Mouse (Mus musculus): ENCODE data around the gene Plxnb2. TPM values are rescaled to one million over a fixed set of nuclear protein-coding genes. Genes with fewer than 3 reads are reported as not detected.

Plxnb2 gene
- 20.2 and 21.2 TPM in 2 replicates for polyA plus RNA-seq (2015; fragmentation: Nextera tagmentation; extraction: Ambion mirVana)

DNA sequence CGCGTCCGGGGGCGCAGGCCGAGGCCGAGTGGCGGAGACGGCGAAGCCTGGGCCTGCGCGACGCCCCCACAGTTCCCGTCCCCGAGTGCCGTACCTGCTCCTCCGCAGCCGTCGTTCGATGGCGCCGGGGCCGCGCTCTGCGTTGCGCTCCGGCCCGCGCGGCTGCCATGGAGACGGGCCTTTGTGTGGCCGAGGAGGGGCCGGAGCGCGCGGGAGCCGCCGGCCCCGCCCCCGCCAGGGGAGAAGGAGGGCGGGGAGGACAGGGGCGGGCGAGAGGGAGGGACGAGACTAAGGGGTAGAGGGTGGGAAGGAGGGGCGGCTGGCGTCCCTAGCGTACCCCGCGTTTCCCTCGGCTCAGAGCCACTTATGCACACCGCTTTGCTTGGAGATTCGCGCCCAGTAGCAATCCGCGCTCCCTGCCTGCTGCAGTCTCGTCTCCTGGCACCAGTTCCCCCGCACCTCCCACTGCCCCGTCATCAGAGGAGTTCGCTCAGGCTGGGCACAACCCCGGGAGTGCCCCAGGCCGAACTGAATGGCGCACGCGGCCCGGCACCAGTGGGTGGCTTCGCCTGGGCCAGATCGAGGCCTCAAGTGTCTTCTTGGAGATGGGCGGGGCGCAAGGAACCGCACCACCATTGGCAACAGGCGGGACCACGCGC is at the start of gene Plxnb2:
Gene Plxnb2 (minus strand): TSS at position 218 of the 659 bp plus-strand sequence.
- peak within 1 kb of the TSS; percentile 69 for H3K4me2 ChIP-seq
- peak within 1 kb of the TSS; percentile 85 for H3K27ac ChIP-seq
- peak within 1 kb of the TSS; percentile 65 for H3K9ac ChIP-seq
- peak; percentile 60 for ATAC-seq (ENCODE audit: low read depth)
- no peak for DNase-seq
- H3K9me3 ChIP-seq (replicated peaks), result no peaks in the 10 kb centered on the region
- H3K36me3 ChIP-seq, result no peaks in the 10 kb centered on the region
- H3K4me1 ChIP-seq (replicated peaks), result peaks cover 61% of the 10 kb centered on the region
- peak within 1 kb of the TSS; percentile 63 for H3K4me3 ChIP-seq (replicated peaks)
- WGBS (ENCODE audit: insufficient replicate concordance), result 1% methylated on average over 71 of the region's 72 CpGs
- H3K27me3 ChIP-seq, result peaks cover 63% of the 10 kb centered on the region

DNA sequence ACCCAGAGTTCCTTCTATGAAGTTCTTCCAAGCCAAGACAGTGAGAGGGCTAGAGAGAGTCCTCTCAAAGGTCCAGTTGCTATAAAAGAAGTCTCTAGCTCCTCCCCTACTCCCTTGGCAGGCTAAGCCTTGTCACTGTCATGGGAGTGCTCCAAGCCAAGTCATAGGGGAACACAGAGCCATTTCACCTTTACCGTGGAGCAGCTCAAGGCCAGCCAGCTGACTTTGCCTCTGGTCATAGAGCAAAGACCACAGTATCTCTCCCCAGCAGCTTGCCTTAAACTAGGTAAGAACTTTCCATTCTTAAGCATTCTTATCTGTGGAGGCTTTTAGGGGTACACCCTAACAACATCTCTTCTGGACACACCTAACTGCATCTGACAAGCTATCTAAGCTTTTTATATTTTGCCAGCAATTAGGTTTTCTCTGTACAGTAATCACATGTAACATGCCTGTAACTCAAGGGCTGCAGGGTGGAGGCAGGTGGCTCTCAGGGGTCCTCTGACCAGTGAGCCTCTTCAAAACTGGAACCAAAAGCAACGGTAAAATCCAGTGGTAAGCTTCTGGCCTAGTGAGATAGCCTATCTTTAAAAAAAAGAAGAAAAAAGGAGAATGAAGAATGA is 35.1 kb upstream of the Plxnb2 start:
- Histone ChIP-seq H3K27me3 (no peaks in the 10 kb centered on the region), H3K27ac (peak overlapping the region; percentile 98), H3K9ac (peak overlapping the region; percentile 61), H3K4me1 (replicated peaks) (peaks cover 56% of the 10 kb centered on the region), H3K4me2 (peak overlapping the region; percentile 76), H3K36me3 (peaks cover 14% of the 10 kb centered on the region), H3K4me3 (replicated peaks) (peak overlapping the region; percentile 8), H3K9me3 (replicated peaks) (no peaks in the 10 kb centered on the region)
- WGBS (ENCODE audit: insufficient replicate concordance), result 16% methylated on average over 2 of the region's 2 CpGs
- DNase-seq (peak; percentile 64), ATAC-seq (ENCODE audit: low read depth) (peak; percentile 81)

DNA sequence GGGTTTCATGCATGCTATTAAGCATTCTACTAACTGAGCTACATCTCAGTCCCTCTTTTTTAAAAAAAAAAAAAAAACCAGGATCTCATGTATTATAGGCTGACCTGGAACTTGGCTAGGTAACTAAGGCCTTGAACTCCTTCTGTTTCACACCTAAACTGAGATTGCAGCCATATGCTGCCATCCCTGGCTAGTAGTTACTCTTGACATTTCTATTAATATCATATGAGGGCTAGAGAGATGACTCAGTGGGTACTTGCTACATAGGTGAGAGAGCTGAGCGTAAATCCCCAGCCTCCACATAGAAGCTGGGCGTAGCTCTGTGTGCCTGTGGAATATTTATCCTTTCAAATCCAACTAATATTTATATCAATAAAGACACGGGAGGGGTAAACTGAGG is 34.4 kb upstream of the Plxnb2 start:
- DNase-seq, result no peak
- peak overlapping the region; percentile 8; the same call in 1 of the 2 replicates for H3K4me3 ChIP-seq (replicated peaks)
- no peak for ATAC-seq (ENCODE audit: low read depth)
- WGBS (ENCODE audit: insufficient replicate concordance), result 75% methylated on average over 3 of the region's 3 CpGs
- peaks cover 14% of the 10 kb centered on the region for H3K36me3 ChIP-seq
- peak overlapping the region; percentile 100 for H3K9ac ChIP-seq
- H3K27me3 ChIP-seq, result no peaks in the 10 kb centered on the region
- no peaks in the 10 kb centered on the region for H3K9me3 ChIP-seq (replicated peaks)
- H3K4me2 ChIP-seq, result peak overlapping the region; percentile 76
- peak overlapping the region; percentile 98 for H3K27ac ChIP-seq
- peaks cover 59% of the 10 kb centered on the region for H3K4me1 ChIP-seq (replicated peaks)

DNA sequence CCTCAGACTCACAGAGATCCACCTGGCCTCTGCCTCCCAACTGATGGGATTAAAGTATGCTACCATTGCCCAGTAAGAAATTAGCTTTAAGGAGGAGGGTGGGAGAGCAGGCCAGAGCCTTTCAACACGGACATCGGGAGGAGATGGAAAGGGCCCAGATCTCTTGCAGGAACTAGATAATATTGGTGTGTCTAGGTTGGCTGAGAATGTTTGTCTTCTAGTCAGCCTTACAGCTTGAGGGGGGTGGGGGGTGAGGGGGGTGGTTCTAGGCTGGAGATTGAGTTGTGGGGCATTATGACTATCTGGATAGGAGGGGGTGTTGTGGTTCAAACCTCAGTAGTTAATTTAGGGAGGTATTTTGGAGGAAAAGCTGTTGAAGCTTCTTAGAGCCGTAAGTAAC is 32.9 kb upstream of the Plxnb2 start:
- Histone ChIP-seq H3K36me3 (peaks cover 14% of the 10 kb centered on the region), H3K4me2 (peak overlapping the region; percentile 76), H3K4me3 (replicated peaks) (peak overlapping the region; percentile 99), H3K9me3 (replicated peaks) (no peaks in the 10 kb centered on the region), H3K27me3 (no peaks in the 10 kb centered on the region), H3K4me1 (replicated peaks) (peaks cover 66% of the 10 kb centered on the region), H3K27ac (peak overlapping the region; percentile 98), H3K9ac (peak overlapping the region; percentile 100)
- ATAC-seq (ENCODE audit: low read depth) (no peak), DNase-seq (no peak)
- 40% methylated on average over 3 of the region's 3 CpGs for WGBS (ENCODE audit: insufficient replicate concordance)

DNA sequence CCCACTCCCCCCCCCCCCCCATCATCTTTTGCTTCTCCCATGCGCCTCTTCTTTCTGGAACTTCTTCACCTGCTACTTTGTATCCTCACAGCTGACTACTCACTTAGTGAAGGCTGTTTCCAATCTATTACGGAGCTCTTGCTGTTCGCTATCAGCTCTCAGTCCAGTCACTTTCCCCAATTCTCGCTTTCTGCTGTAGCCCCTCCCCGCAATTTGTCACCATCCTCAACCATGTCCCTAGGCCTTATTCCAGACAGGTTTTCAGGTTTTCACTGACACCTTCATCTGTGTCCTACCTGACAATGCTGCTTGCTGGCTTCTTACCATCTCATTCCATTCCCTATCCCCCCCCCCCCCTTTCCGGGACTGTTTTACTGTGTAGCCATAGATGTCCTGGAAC is 31.9 kb upstream of the Plxnb2 start:
- H3K4me1 ChIP-seq (replicated peaks), result peaks cover 66% of the 10 kb centered on the region
- ATAC-seq (ENCODE audit: low read depth) (no peak), DNase-seq (no peak)
- peak overlapping the region; percentile 99 for H3K4me3 ChIP-seq (replicated peaks)
- H3K4me2 ChIP-seq, result peak overlapping the region; percentile 76
- peaks cover 14% of the 10 kb centered on the region for H3K36me3 ChIP-seq
- H3K9me3 ChIP-seq (replicated peaks), result no peaks in the 10 kb centered on the region
- peak overlapping the region; percentile 100 for H3K9ac ChIP-seq
- 59% methylated on average over 6 of the region's 6 CpGs for WGBS (ENCODE audit: insufficient replicate concordance)
- H3K27me3 ChIP-seq, result no peaks in the 10 kb centered on the region
- H3K27ac ChIP-seq, result peak overlapping the region; percentile 98

DNA sequence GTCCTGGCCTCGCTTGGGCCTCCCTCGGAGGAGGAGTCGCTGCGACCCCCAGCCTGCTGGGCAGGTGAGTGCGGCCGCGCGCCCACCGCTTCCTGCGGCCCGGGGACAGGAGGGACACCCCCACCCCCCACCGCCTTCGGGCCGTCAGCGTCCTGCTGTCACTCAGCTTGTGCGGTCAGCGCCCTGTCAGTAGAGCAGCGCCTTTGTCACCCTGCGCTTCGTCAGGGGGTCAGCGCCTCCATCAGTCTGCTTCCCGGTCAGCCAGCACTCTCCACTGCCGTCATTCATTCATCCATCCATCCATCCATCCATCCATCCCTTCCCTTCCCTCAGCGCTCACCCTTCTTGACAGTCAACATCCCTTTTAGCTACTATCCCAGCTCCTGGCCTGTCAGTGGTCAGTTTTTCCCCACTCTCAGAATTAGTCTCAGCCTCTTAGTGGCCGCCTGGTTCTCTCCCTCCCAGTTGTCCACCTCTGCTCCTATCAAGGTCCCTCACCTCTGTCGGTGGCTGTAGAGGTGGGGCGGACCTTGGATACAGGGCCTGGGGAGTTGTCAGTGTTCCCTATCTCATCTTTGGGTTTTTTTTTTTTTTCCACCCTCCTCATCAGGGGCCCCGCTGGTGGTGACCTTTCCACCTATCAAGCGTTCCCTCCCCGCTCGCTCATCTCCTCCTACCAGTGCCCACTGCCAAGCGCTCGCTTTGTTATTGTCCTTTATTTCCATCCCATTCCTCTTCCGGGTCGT is 31.3 kb upstream of the Plxnb2 start:
- under 1% methylated on average over 35 of the region's 35 CpGs for WGBS (ENCODE audit: insufficient replicate concordance)
- Histone ChIP-seq H3K27me3 (no peaks in the 10 kb centered on the region), H3K27ac (peak overlapping the region; percentile 98), H3K9me3 (replicated peaks) (no peaks in the 10 kb centered on the region), H3K9ac (peak overlapping the region; percentile 100), H3K4me1 (replicated peaks) (peaks cover 65% of the 10 kb centered on the region), H3K4me2 (peak overlapping the region; percentile 76), H3K36me3 (peaks cover 12% of the 10 kb centered on the region), H3K4me3 (replicated peaks) (peak overlapping the region; percentile 99)
- peak; percentile 66 for DNase-seq
- peak; percentile 65 for ATAC-seq (ENCODE audit: low read depth)

DNA sequence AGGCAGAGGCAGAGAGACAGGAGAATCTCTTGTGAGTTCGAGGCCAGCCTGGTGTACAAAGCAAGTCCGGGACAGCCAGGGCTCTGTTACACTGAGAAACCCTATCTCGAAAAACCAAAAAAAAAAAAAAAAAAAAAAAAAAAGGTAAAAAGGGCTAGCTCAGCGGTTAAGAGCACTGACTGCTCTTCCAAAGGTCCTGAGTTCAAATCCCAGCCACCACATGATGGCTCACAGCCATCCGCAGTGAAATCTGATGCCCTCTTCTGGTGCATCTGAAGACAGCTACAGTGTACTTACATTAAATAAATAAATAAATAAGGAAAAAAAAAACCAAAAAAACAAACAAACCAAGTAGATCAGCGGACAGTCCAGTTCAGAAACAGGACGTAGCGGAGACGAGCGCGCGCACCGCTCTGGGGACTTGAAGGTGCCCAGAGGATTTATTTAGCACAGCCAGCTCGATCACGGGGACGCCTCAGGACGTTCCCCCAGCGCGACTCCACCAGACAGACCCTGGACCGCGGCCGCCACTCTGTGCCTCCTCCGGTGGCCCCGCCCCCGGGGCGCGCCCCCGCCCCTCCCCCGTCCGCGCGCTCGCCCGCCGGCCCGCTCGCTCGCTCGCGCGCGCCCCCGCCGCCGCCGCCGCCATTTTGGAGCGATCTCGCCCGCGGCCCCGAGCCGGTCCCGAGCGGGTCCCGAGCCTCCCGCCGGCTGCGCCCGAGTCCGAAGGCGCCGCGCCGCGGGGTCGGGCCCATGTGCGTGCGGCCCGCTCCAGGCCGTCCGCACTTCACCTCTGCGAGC is 30.5 kb upstream of the Plxnb2 start, which contains the start of gene Ppp6r2:
Gene Ppp6r2 (plus strand): TSS at position 639 of the 801 bp plus-strand sequence.
- Histone ChIP-seq H3K9ac (peak within 1 kb of the TSS; percentile 100), H3K27me3 (no peaks in the 10 kb centered on the region), H3K36me3 (peaks cover 5% of the 10 kb centered on the region), H3K27ac (peak within 1 kb of the TSS; percentile 98), H3K4me3 (replicated peaks) (peak within 1 kb of the TSS; percentile 99), H3K4me1 (replicated peaks) (peaks cover 57% of the 10 kb centered on the region), H3K9me3 (replicated peaks) (no peaks in the 10 kb centered on the region), H3K4me2 (peak within 1 kb of the TSS; percentile 76)
- WGBS (ENCODE audit: insufficient replicate concordance), result 2% methylated on average over 70 of the region's 73 CpGs
- DNase-seq (peak; percentile 68), ATAC-seq (ENCODE audit: low read depth) (peak; percentile 63)

DNA sequence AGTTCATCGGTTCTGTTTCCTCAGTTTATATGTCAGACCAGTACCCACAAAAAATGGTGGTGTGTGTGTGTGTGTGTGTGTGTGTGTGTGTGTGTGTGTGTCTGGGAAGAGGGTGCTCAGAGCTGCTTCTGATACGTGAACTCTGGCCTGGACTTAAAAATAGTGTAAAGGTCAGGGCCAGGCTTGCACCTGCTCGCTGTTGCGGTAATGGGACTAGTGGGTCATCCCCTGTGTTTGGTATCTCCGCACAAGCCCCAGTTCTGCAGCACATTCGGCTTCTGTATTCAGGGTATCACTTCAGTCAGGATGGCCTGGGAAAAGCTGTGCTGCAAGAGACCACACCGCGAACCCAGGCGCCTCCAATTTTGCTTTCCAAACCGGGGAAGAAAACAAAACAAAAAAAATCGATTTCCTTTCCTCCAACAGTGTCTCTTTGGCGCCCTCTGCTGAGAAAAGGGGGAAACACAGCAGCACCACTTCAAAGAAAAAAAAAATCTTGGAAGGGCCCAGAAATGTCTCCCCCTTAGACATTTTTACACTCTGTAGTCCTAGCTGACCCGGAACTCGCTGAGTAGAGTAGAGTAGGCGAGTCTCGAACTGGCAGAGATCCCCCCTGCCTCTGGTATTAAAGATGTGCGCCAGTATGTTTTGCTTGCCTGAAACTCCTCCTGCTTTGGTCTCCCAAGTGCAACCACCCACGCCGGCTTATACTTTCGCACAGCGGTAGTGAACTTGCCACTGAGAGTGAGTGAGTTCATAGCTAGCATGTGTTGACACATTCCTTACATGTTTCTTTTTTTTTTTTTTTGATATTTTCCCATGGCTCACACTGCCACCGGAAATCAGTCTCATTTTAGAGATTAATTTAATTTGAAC is 29.5 kb upstream of the Plxnb2 start:
- Histone ChIP-seq H3K4me1 (replicated peaks) (peaks cover 47% of the 10 kb centered on the region), H3K27me3 (no peaks in the 10 kb centered on the region), H3K4me2 (peak overlapping the region; percentile 76), H3K36me3 (no peaks in the 10 kb centered on the region), H3K9me3 (replicated peaks) (no peaks in the 10 kb centered on the region), H3K4me3 (replicated peaks) (peak overlapping the region; percentile 99), H3K9ac (peak overlapping the region; percentile 100), H3K27ac (peak overlapping the region; percentile 98)
- ATAC-seq (ENCODE audit: low read depth), result no peak
- peak; percentile 79 for DNase-seq
- 20% methylated on average over 22 of the region's 22 CpGs for WGBS (ENCODE audit: insufficient replicate concordance)

DNA sequence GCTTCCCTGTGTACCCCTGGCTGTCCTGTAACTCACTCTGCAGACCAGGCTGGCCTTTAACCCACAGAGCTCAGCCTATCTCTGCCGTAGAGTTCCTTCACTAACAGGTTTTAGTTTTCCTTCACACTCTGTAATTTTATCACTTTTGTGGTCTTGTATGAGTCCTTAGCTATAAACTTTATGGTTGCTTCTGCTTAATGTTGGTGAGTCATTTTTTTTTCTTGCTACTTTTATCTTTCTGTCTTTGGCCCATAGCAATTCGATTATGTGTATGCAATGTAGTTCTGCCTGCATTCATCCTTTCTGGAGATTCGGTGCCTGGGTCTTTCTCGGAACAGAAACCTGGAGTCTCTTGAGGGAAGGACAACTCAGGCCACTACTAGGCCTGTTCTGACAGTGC is 26.9 kb upstream of the Plxnb2 start:
- Histone ChIP-seq H3K4me3 (replicated peaks) (no peak overlapping the region), H3K9me3 (replicated peaks) (peaks cover 11% of the 10 kb centered on the region), H3K9ac (no peak overlapping the region), H3K27me3 (no peaks in the 10 kb centered on the region), H3K27ac (no peak overlapping the region), H3K4me2 (no peak overlapping the region), H3K36me3 (no peaks in the 10 kb centered on the region), H3K4me1 (replicated peaks) (peaks cover 21% of the 10 kb centered on the region)
- WGBS (ENCODE audit: insufficient replicate concordance), result 76% methylated on average over 4 of the region's 4 CpGs
- no peak for ATAC-seq (ENCODE audit: low read depth)
- DNase-seq, result no peak

DNA sequence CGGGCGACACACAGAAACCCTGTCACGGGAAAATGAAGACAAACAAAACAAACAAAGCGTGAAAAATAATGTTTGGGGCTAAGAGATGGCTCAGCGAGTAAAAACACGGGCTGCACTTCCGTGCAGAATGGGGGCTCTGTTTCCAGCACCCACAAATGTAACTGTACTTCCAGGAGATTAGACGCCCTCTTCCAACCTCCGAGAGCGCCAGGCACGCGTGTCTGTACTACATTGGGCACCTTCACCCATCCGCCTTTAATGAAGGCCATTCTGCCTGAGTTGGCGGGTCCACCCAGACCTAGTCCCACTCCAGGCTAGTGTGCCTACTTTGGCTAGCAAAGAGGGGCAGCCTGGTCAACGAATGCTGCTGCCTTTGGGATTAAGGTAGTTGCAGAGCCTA is 16.5 kb upstream of the Plxnb2 start:
- 68% methylated on average over 15 of the region's 15 CpGs for WGBS (ENCODE audit: insufficient replicate concordance)
- no peak for ATAC-seq (ENCODE audit: low read depth)
- Histone ChIP-seq H3K4me2 (peak overlapping the region; percentile 81), H3K27ac (peak overlapping the region; percentile 98; the same call in 1 of the 2 replicates), H3K4me3 (replicated peaks) (peak overlapping the region; percentile 94), H3K4me1 (replicated peaks) (peaks cover 28% of the 10 kb centered on the region), H3K9me3 (replicated peaks) (peaks cover 4% of the 10 kb centered on the region; the same call in 1 of the 2 replicates), H3K36me3 (no peaks in the 10 kb centered on the region), H3K27me3 (no peaks in the 10 kb centered on the region), H3K9ac (peak overlapping the region; percentile 98)
- DNase-seq, result no peak
